9 mouse cellular contexts compared by ENCODE assay signal in genomic region chr7:16046481-16047337, GRCm38 (mm10). TPM values are rescaled to one million over a fixed set of nuclear protein-coding genes. Genes with fewer than 3 reads are reported as not detected.
DNase-seq lines count a peak whose midpoint lies in the region; ATAC-seq and TF ChIP-seq lines count a peak whose summit lies in the region.
"Had no signal": no experiment of that assay in that cellular context is flagged by ENCODE, and none has a peak within 500 bp of the region (broad histone marks: within the 10 kb centered on the region; RNA-seq: fewer than 3 reads in every experiment).

No protein-coding gene starts in this region.

- peak overlapping the region; percentile 93 for H3K4me2 ChIP-seq in lung, postnatal 0 days (replicated peaks; ENCODE audit: low read depth, low read length)

- peak; percentile 49 to 57 for ATAC-seq in hematopoietic stem cell, adult 5-6 weeks (replicated peaks in 1 of 2; ENCODE audit: insufficient read depth in 1 of 2, low FRiP score in 2 of 2, low TSS enrichment in 1 of 2, low read depth in 1 of 2, poor library complexity in 2 of 2, severe bottlenecking in 2 of 2)
- ATAC-seq in lung, postnatal 0 days, result peak; percentile 39

- no peak for TF ChIP-seq EP300 in MEL (IDR thresholded peaks at IDR 0.05; ENCODE audit: low read depth in 1 of 2, low read length in 2 of 2)
- no peak for TF ChIP-seq EP300 in lung, postnatal 0 days (IDR thresholded peaks at IDR 0.05)

- no peak for TF ChIP-seq CTCF in MEL (IDR thresholded peaks at IDR 0.05 in 2 of 3, conservative IDR thresholded peaks at IDR 0.05 in 1 of 3; ENCODE audit: control insufficient read depth in 1 of 3, insufficient read depth in 1 of 3, low read depth in 2 of 3, low read length in 3 of 3, poor library complexity in 1 of 3, severe bottlenecking in 1 of 3)
- TF ChIP-seq CTCF in lung, postnatal 0 days (IDR thresholded peaks at IDR 0.05), result no peak

- peak overlapping the region; percentile 84 for H3K27ac ChIP-seq in MEL (ENCODE audit: control insufficient read depth, low read depth, low read length)
- peak overlapping the region; percentile 95 for H3K27ac ChIP-seq in lung, postnatal 0 days (ENCODE audit: low read length)

- H3K4me1 ChIP-seq in MEL (ENCODE audit: control insufficient read depth in 1 of 2, insufficient read depth in 2 of 2, low read length in 2 of 2), result peaks cover 5 to 34% of the 10 kb centered on the region in 2 experiments
- peaks cover 20% of the 10 kb centered on the region; the same call in 1 of the 2 replicates for H3K4me1 ChIP-seq in lung, postnatal 0 days (ENCODE audit: insufficient read depth, low read depth, low read length)

- H3K36me3 ChIP-seq in MEL (ENCODE audit: control insufficient read depth in 1 of 2, insufficient read depth in 2 of 2, low read length in 2 of 2), result peaks cover 0 to 21% of the 10 kb centered on the region in 2 experiments; a peak in 2 of 4 replicates
- H3K36me3 ChIP-seq in lung, postnatal 0 days (ENCODE audit: insufficient read depth, low read length), result no peaks in the 10 kb centered on the region

- H3K79me2 ChIP-seq in MEL (ENCODE audit: control insufficient read depth, insufficient read depth, low read length, poor library complexity), result peaks cover 52% of the 10 kb centered on the region

- peak; percentile 0 to 1; a peak in 1 of 4 replicates for TF ChIP-seq POLR2A in MEL (IDR thresholded peaks at IDR 0.05; ENCODE audit: control insufficient read depth in 1 of 2, insufficient read depth in 1 of 2, low read depth in 1 of 2, low read length in 2 of 2, poor library complexity in 1 of 2)

- H3K27me3 ChIP-seq in MEL (ENCODE audit: control insufficient read depth in 1 of 2, insufficient read depth in 2 of 2, low read length in 2 of 2), result no peaks in the 10 kb centered on the region
- no peaks in the 10 kb centered on the region for H3K27me3 ChIP-seq in lung, postnatal 0 days (replicated peaks; ENCODE audit: insufficient read depth, low read length)

- DNase-seq in MEL (ENCODE audit: low read depth, low spot score), result peak; percentile 77
- peak; percentile 79 for DNase-seq in cerebellum, adult 8-10 months
- peak; percentile 61 for DNase-seq in forelimb bud, embryonic 11.5 days (ENCODE audit: low read depth, low spot score)
- peak; percentile 73 to 82 for DNase-seq in layer of hippocampus, postnatal 10 days (ENCODE audit: low spot score in 2 of 2)
- peak; percentile 83 for DNase-seq in lung, postnatal 0 days (ENCODE audit: low spot score)
- DNase-seq in ovary, postnatal 10 days (ENCODE audit: low spot score), result peak; percentile 52
- DNase-seq in thymus, postnatal 14 days, result peak; percentile 77

- H3K4me3 ChIP-seq in MEL (ENCODE audit: control insufficient read depth in 1 of 2, insufficient read depth in 1 of 2, low read depth in 2 of 2, low read length in 2 of 2), result peak overlapping the region; percentile 64 to 83
- H3K4me3 ChIP-seq in lung, postnatal 0 days (ENCODE audit: low read depth, low read length), result peak overlapping the region; percentile 83

- peak overlapping the region; percentile 77 for H3K9ac ChIP-seq in MEL (ENCODE audit: control insufficient read depth, low read depth, low read length, poor library complexity, severe bottlenecking)
- peak overlapping the region; percentile 86 for H3K9ac ChIP-seq in lung, postnatal 0 days (replicated peaks; ENCODE audit: low read depth)

- no peaks in the 10 kb centered on the region for H3K9me3 ChIP-seq in MEL (replicated peaks; ENCODE audit: insufficient read depth, low read length)
- H3K9me3 ChIP-seq in lung, postnatal 0 days (ENCODE audit: low read length), result no peaks in the 10 kb centered on the region

- TF ChIP-seq RAD21 in MEL (IDR thresholded peaks at IDR 0.05; ENCODE audit: low read depth, low read length), result no peak

- 0% methylated on average over 41 of the region's 46 CpGs for WGBS in lung, postnatal 0 days

TF ChIP-seq in MEL, 35 proteins besides CTCF, POLR2A, EP300 and RAD21:
- TF ChIP-seq MYB (IDR thresholded peaks at IDR 0.05; ENCODE audit: low read depth, low read length), result no peak
- no peak for TF ChIP-seq POLR2AphosphoS2 (IDR thresholded peaks at IDR 0.05; ENCODE audit: low read length)
- no peak for TF ChIP-seq ETS1 (IDR thresholded peaks at IDR 0.05; ENCODE audit: low read depth, low read length)
- no peak for TF ChIP-seq RCOR1 (IDR thresholded peaks at IDR 0.05; ENCODE audit: low read depth, low read length)
- TF ChIP-seq CHD1 (IDR thresholded peaks at IDR 0.05; ENCODE audit: low read depth, low read length), result no peak; the same call in 1 of the 2 replicates
- TF ChIP-seq JUND (IDR thresholded peaks at IDR 0.05; ENCODE audit: low read depth, low read length), result no peak
- TF ChIP-seq BHLHE40 (IDR thresholded peaks at IDR 0.05; ENCODE audit: borderline replicate concordance, low read depth, low read length), result no peak
- TF ChIP-seq MYC (IDR thresholded peaks at IDR 0.05; ENCODE audit: low read depth, low read length), result no peak
- no peak for TF ChIP-seq GABPA (IDR thresholded peaks at IDR 0.05; ENCODE audit: low read depth, low read length)
- no peak for TF ChIP-seq SMC3 (IDR thresholded peaks at IDR 0.05; ENCODE audit: low read depth, low read length)
- no peak for TF ChIP-seq USF2 (IDR thresholded peaks at IDR 0.05; ENCODE audit: borderline replicate concordance in 1 of 2, insufficient read depth in 1 of 2, low read depth in 1 of 2, low read length in 2 of 2)
- TF ChIP-seq ZKSCAN1 (IDR thresholded peaks at IDR 0.05; ENCODE audit: low read depth, low read length), result no peak
- TF ChIP-seq ZC3H11A (IDR thresholded peaks at IDR 0.05; ENCODE audit: low read depth, low read length), result no peak
- TF ChIP-seq SIN3A (IDR thresholded peaks at IDR 0.05; ENCODE audit: low read length), result 0 out of 2 replicates have a peak, but pooled peaks have one; percentile 11
- TF ChIP-seq UBTF (IDR thresholded peaks at IDR 0.05; ENCODE audit: borderline replicate concordance, insufficient read depth, low read depth, low read length), result 0 out of 2 replicates have a peak, but pooled peaks have one; percentile 46
- 0 out of 2 replicates have a peak, but pooled peaks have one; percentile 1 for TF ChIP-seq NELFE (IDR thresholded peaks at IDR 0.05; ENCODE audit: low read depth, low read length)
- no peak for TF ChIP-seq TAL1 (IDR thresholded peaks at IDR 0.05; ENCODE audit: low read length)
- no peak; the same call in 1 of the 2 replicates for TF ChIP-seq TBP (IDR thresholded peaks at IDR 0.05; ENCODE audit: low read depth, low read length)

RNA-seq across cellular contexts. Expression of gene Bicra, which starts 1.0 kb away (rescaled TPM):
- total RNA-seq in MEL (2012; rRNA removed), result 0.81 and 1.5 TPM in 2 replicates
- polyA plus RNA-seq in MEL (2012; ENCODE audit: insufficient read depth in 1 of 2, insufficient read length in 2 of 2, low read depth in 1 of 2, low replicate concordance in 2 of 2, missing spikeins in 1 of 2), result 10 to 100 TPM in 1 of 2 experiments, not detected in 1; 14.1 TPM
- total RNA-seq in hematopoietic stem cell, adult 5-6 weeks (2017), result 1.0 and 1.2 TPM in 2 replicates
- 10 to 100 TPM; 19.3 to 21.1 TPM for total RNA-seq in layer of hippocampus, postnatal 10 days (2021)
- polyA plus RNA-seq in lung, postnatal 0 days (2015; fragmentation: Nextera tagmentation; extraction: Ambion mirVana), result 2.3 and 3.1 TPM in 2 replicates

RNA-seq across cellular contexts. Expression of gene Zfp541, which starts 14.9 kb away (rescaled TPM):
- total RNA-seq in MEL (2012; rRNA removed), result not detected in 2 replicates
- under 1 TPM in 1 of 2 experiments, not detected in 1; 0.01 TPM for polyA plus RNA-seq in MEL (2012; ENCODE audit: insufficient read depth in 1 of 2, insufficient read length in 2 of 2, low read depth in 1 of 2, low replicate concordance in 2 of 2, missing spikeins in 1 of 2)
- total RNA-seq in hematopoietic stem cell, adult 5-6 weeks (2017), result not detected in 2 replicates
- under 1 TPM; 0.40 to 0.43 TPM for total RNA-seq in layer of hippocampus, postnatal 10 days (2021)
- not detected in 2 replicates for polyA plus RNA-seq in lung, postnatal 0 days (2015; fragmentation: Nextera tagmentation; extraction: Ambion mirVana)
- polyA plus RNA-seq: large intestine, adult 2 months had no signal

RNA-seq across cellular contexts. Expression of gene Napa, which starts 51.5 kb away (rescaled TPM):
- total RNA-seq in MEL (2012; rRNA removed), result 52.6 and 56.1 TPM in 2 replicates
- polyA plus RNA-seq in MEL (2012; ENCODE audit: insufficient read depth in 1 of 2, insufficient read length in 2 of 2, low read depth in 1 of 2, low replicate concordance in 2 of 2, missing spikeins in 1 of 2), result 100 to 1,000 TPM in 1 of 2 experiments, not detected in 1; 132 TPM
- total RNA-seq in hematopoietic stem cell, adult 5-6 weeks (2017), result 44.4 and 53.9 TPM in 2 replicates
- 100 to 1,000 TPM; 191 to 195 TPM for total RNA-seq in layer of hippocampus, postnatal 10 days (2021)
- 154 TPM in 2 replicates for polyA plus RNA-seq in lung, postnatal 0 days (2015; fragmentation: Nextera tagmentation; extraction: Ambion mirVana)

Comparison
In these comparisons a context has a peak if more than half of its experiments do, and no peak if none do; other contexts are left out.
1. Peak in every context shown above with its lines: DNase-seq, ATAC-seq, H3K4me3 ChIP-seq and H3K27ac ChIP-seq.